Mouse (Mus musculus) E14TG2a.4 (cell line): ENCODE measurements around the gene Ubr4.

Source experiments
- CTCF ChIP-seq: conservative IDR thresholded peaks from 2 replicates; pipeline ENCODE4 v1.5.1; 2014; ENCODE audit warnings: low read length
- NANOG ChIP-seq: IDR thresholded peaks from 2 replicates; pipeline ENCODE4 v1.6.1; 2014; ENCODE audit warnings: borderline replicate concordance, low read length, mixed read lengths
- POU5F1 ChIP-seq: IDR thresholded peaks from 2 replicates; pipeline ENCODE4 v1.6.1; 2014; ENCODE audit warnings: low read length, borderline replicate concordance

DNA sequence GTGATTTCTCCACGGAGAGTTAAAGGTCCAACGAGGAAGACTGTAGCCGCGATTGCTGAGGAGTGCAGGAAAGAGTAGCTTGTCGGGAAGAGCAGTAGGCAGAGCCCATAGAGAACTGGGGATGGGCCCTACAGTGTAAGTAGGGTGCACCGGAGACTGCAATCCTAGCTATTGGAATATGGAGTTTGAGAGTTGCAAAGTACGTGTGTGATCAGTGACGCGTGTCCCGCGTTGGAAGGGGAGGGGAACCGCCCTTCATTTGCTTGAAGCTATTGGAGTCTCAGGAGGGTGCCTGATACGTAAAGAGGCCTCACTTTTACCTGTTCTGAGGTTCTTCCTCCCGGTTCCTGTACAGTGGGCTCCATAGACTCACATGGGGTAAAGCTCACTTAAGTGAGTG lies 40.7 kb upstream of the Ubr4 start:
- TF ChIP-seq CTCF (no peak), NANOG (no peak), POU5F1 (no peak)
